Mouse (Mus musculus) liver, adult 2 months (tissue): Measurements from ENCODE around the gene Gpx6.
A peak's percentile ranks its signal among the peaks of the same experiment; 100 is the strongest.

Experiments
- CTCF ChIP-seq: fragments of 200-500 bp; IDR thresholded peaks from 2 replicates; pipeline ENCODE4 v1.5.1; 2011; ENCODE audit warnings: low read depth, low read length, control low read depth
- POLR2A ChIP-seq: fragments of 200-500 bp; IDR thresholded peaks from 2 replicates; pipeline ENCODE4 v1.6.1; 2011; ENCODE audit warnings: low read length, control low read depth; ENCODE audit not compliant: insufficient read depth; ENCODE audit errors: extremely low read depth

DNA sequence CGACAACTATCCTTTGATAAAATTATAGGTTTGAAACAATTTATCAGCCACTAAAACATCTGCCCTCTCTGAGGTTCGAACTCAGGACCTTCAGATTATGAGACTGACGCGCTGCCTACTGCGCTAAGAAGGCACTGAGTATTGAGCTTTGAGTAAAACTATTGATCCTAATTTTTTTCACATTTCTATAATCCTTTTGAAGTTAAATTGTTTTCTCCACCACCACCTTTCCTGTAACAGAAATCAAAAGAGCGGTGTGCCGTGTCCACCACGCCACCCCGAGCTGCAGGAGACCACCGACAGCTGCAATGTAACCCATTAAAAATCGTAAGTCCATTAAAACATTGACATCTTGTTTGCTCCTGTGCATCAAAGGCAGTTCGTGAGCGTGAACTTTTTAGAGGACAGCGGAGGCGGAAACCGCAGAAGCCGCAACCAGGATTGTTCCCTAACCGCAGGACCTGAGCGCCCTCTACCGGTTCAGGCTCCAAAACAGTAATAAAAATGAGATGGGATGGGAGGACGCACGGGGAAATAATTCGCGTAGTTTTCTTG is 14.8 kb downstream of the Gpx6 start:
- peak; percentile 87 for TF ChIP-seq CTCF
- TF ChIP-seq POLR2A = no peak
